Mouse (Mus musculus) cerebellum, adult 18-20 months (tissue): ENCODE measurements around the gene Vrk3.
A peak's percentile ranks its signal among the peaks of the same experiment; 100 is the strongest.

Experiments used
- DNase-seq, 2 experiments: peaks; one replicate each; pipeline ENCODE4 v3.0.0; 2021

Vrk3 gene

DNA sequence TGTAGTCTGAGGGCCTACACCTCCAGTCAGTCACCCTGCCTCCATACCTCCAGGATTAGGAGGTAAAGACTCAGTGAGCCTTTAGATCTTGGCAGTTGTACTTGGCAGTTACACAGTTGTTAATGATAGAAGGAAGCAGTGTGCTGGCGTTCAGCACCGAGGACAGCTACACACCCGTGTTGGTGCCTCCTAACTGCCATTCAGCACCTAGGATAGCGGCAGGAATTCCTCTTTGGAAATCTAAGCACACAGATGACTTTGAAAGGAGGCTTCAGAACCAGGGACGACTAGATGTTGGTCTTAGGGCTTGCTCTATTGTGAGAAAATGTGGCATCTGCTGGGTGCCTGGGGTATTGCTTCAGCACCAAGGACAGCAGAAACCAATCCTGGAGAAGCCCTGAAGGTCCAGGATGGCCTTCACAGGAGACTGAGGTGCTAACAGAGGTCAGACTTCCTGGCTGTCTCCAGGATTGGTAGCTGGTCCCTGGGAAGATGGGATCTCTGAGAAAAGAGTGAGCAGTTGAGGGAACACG, 21.9 kb downstream of the Vrk3 start:
- DNase-seq, result no peak

- no peak for DNase-seq
Measured at GRCm38 (mm10) chr7:44772591-44773204, 24.5 kb downstream of the Vrk3 start.

GRCm38 (mm10) chr7:44776849-44777498, 28.8 kb downstream of the Vrk3 start:
- no peak for DNase-seq

GRCm38 (mm10) chr7:44780101-44780500, 31.9 kb downstream of the Vrk3 start:
- no peak for DNase-seq

GRCm38 (mm10) chr7:44789531-44789930, 41.3 kb downstream of the Vrk3 start:
- no peak for DNase-seq

DNA sequence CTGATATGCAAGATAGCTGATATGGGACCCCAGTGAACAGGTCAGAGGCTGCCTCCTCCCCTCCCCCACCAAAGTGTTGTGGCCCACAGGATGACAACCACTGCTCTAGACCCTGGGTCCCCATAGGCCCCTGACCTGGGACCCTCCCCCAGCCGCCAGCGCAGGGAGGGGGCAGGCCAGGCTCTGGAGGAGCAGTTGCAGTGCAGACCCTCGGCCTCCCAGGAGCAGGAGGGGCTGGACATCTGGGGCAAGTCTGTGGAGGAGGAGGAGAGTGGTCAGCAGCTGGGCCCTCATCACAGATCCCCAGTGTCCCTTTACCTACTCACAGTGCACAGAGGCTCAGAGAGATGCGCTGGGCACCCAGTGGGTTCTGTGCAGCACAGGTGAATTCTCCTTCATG, 41.9 kb downstream of the Vrk3 start:
- no peak for DNase-seq

DNA sequence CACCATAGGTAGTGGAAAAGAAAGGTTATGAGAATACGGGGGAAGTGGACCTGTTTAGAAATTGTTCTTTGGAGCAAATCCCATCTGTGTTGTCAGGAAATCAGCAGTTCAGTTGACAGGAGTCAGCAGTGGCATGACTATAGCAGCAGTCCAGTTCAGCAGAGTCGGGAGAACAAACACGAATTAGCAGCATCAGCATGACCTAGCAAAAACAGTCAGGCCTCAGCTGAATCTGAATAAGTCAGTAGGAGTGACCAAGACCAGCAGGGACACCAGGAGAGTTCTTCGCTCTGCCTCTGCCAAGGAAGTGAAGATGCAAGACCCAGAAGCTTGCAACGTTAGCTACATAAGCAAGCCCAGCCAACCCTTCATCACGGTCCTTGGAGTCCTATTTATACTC, 44.6 kb downstream of the Vrk3 start:
- no peak for DNase-seq

- no peak for DNase-seq
Measured at GRCm38 (mm10) chr7:44808927-44809326, 60.7 kb downstream of the Vrk3 start.

DNA sequence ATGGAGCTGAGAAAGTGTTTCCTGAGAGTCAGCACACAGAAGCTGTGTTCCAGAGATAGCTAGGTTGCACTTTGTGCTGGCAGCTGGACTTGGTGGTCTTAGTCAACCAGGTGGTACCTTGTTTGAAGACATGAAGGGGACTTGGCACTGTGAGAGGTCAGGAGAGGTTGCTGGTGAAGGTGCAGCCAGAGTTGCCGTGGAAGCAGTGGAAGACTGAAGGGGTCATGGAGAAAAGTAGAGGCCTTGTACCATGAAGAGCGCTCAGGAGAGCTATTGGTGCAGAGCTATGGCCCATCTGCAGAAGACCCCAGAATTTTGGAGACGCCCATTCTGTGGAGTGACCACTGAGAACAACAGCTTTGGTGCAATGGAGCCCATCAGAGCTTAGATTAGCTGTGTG, 61.3 kb downstream of the Vrk3 start:
- DNase-seq, result no peak

DNA sequence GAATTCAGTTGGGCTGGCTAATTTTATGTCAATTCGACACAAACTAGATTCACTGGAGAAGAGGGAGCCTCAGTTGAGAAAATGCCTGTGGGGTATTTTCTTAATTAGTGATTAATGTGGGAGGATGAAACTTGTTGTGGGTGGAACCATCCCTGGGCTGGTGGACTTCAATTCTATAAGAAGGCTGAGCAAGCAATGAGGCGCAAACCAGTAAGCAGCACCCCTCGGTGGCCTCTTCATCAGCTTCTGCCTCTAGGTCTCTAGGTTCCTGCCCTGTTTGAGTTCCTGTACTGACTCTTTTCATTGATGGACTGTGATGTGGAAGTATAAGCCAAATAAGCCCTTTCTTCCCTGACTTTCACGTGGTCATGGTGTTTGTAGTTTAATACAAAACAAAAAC, 62.2 kb downstream of the Vrk3 start:
- no peak for DNase-seq

DNA sequence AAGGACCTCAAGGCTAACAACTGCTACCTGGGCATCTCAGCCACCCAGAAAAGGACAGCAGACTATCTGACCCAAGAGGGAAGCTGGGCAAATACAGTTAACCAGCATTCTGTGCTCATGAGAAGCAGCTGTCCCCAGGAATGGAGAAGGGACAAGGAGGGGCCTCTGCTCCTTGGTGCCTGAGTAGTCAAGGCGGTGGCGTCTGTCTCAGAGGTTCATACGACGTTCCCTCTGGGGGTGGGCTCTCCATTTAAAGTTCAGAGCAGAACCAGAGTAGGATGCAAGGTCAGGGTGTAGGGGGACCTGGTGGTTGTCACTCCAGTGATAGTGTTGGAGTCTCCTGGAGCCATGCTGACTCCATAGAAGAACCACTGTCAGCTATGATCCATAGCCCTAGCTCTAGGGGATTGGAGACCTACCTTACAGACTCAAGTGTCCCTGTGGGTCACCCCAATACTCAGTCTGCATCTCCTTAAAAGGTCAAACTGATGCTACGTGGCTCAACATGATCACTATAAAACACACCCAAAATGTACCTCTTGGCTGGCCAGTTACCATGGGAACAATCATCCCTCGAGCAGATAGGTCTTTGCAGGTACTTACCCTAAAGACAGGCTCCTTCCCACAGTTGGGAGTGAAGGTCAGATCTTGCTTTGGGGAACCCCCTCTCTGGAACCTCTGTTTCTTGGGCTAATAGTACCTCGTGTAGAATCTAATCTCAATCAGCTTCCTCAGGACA, 62.8 kb downstream of the Vrk3 start:
- DNase-seq, result no peak

DNA sequence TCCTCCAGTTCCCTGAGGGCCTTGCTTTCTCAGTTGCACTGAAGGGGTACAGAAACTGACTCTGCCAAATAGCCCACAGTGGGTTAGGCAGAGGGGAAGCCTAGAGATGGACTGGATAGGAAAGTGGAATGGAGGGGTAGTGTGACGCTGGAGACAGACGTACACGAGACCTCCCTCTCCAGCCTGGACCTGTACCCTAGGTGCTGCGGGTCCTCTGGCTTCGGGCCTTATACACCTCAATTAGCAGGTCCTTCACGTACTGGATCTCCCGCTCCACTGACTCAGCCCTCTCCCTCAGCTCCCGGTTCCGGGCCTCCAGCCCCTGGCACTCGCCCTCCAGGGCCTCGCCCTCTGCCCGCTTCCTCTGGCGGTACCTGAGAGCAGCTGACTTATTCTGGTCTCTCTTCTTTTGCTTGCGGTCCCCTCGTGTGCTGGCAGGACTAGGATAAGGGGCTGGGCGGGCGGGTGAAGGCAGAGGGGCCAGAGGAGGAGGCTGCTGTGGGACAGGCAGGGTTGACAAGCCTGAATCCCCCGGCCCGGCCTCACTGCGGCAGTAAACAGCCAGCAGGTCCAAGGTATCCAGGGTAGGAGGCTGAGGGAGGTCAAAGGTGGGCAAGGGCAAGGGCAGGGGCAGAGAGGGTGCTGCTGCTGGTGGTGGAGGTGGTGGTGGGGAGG, 64.6 kb downstream of the Vrk3 start:
- no peak for DNase-seq

GRCm38 (mm10) chr7:44813985-44814384, 65.8 kb downstream of the Vrk3 start:
- no peak for DNase-seq

DNA sequence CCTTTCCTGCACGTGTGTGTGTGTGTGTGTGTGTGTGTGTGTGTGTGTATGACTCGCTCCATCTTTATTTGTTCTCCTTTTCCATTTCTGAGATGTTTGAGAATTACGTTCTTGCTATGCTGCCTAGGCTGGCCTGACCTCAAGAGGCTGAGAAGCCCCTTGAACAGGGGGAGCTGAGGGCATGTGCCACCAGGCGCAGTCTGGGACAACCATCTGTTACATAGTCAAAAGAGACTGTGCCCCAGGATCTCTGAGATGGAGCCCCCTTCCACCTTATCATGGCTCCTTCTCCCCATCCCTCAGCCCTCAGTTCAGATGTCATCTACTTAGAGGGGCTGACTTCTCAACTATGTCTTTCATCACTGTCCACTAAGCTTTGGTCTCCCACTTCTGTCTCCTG, 66.2 kb downstream of the Vrk3 start:
- DNase-seq, result no peak

- DNase-seq, result no peak
Measured at GRCm38 (mm10) chr7:44814952-44815553, 66.8 kb downstream of the Vrk3 start.

GRCm38 (mm10) chr7:44815721-44816469, 67.7 kb downstream of the Vrk3 start, which contains the start of the genes Nup62 and Il4i1:
TSS of gene Nup62 (plus strand) at chr7:44816088.
TSS of gene Il4i1 (plus strand) at chr7:44816387.
- peak; percentile 98 to 99 for DNase-seq

- peak in 1 of 2 experiments; percentile 41 for DNase-seq
Measured at GRCm38 (mm10) chr7:44816470-44817021, 68.3 kb downstream of the Vrk3 start, which contains the start of gene Atf5. TSS of gene Atf5 (minus strand) at chr7:44816658.

DNA sequence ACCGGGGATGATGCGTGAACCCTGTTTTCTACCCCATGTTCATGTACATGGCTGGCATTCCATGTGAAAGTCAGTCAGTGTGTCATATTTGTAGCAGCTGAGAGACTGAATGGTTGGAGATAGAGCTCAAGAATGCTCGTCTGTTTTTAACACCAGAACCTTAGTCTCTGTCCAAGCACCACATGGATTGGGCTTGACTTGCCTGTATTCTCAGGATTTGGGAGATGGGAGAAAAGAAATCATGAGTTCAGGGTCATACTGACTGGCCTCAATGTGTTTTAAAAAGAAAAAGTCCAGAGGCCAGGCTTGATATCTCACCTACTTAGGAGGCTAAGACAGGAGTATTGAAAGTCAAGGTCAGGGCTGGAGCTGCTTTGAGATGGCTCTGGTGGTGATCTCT, 69.2 kb downstream of the Vrk3 start:
- peak in 1 of 2 experiments; percentile 5 for DNase-seq

GRCm38 (mm10) chr7:44818164-44818563, 70.0 kb downstream of the Vrk3 start:
- DNase-seq, result peak in 1 of 2 experiments; percentile 20

DNA sequence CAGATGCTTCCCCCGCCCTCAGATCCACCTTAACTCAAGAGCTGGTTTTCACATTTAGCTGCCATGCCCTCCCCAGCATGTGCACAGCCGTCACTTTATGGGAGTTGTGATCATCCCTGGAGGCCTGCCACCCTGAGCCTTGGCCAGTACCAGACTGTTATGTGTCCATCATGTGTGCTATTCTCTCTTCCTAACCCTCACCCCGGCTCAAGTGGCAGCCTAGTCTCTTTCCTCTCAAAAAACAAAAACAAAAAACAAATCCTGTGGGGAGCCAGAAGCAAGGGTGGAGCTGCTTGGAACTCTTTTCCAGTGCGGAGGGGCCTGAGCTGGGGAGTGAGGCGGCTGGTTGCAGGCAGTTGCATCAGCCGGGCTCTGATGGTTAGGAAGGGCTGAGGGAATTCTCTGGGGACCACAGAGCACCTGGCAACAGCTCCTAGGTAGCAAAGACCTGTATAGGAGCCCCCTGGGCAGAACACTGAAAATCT, 70.6 kb downstream of the Vrk3 start:
- peak in 1 of 2 experiments; percentile 47 for DNase-seq

- peak in 1 of 2 experiments; percentile 9 for DNase-seq
Measured at GRCm38 (mm10) chr7:44819391-44819790, 71.2 kb downstream of the Vrk3 start.
